Mouse (Mus musculus) lung, postnatal 0 days (tissue): ENCODE measurements at regions not wholly inside any gene's neighbourhood (a gene's known extent, or its start where the extent isn't known, plus 50 kb on each side); places are given as distances from the start of the nearest gene placed in this dataset.
"Not testable (repeated sequence)": the region's sequence is repeated elsewhere in the genome, so short reads cannot be mapped to it uniquely, and the experiment has no call there.

ENCODE experiments used
- ATAC-seq: fragments of 200-750 bp; cut with Nextera tagmentation; 2 replicates; pipeline ENCODE4 v1.8.0; 2017; ENCODE audit warnings: moderate library complexity
- DNase-seq: peaks from one replicate; pipeline ENCODE4 v3.0.0-alpha.2; 2016; ENCODE audit warnings: low spot score
- H3K27ac ChIP-seq: fragments of 300-500 bp; sonication (generic); 2 replicates; pipeline ENCODE4 v1.5.1; 2014; ENCODE audit warnings: antibody characterized with exemption, mild to moderate bottlenecking, low read length, mixed read lengths
- H3K27me3 ChIP-seq: fragments of 300-500 bp; sonication (generic); replicated peaks from 2 replicates; pipeline ENCODE4 v1.6.1; 2014; ENCODE audit warnings: low read length, mixed read lengths; ENCODE audit not compliant: insufficient read depth
- H3K36me3 ChIP-seq: fragments of 300-500 bp; sonication (generic); 2 replicates; pipeline ENCODE4 v1.6.1; 2014; ENCODE audit warnings: low read length, mixed read lengths; ENCODE audit not compliant: insufficient read depth
- H3K4me1 ChIP-seq: fragments of 300-500 bp; sonication (generic); 2 replicates; pipeline ENCODE4 v1.6.1; 2014; ENCODE audit warnings: antibody characterized with exemption, low read depth, low read length, mixed read lengths; ENCODE audit not compliant: insufficient read depth
- H3K4me2 ChIP-seq: fragments of 300-500 bp; sonication (generic); replicated peaks from 2 replicates; pipeline ENCODE4 v1.6.1; 2014; ENCODE audit warnings: low read depth, mild to moderate bottlenecking, low read length, moderate library complexity, mixed read lengths
- H3K4me3 ChIP-seq: fragments of 300-500 bp; sonication (generic); 2 replicates; pipeline ENCODE4 v1.5.1; 2014; ENCODE audit warnings: low read depth, low read length
- H3K9ac ChIP-seq: fragments of 300-500 bp; sonication (generic); replicated peaks from 2 replicates; pipeline ENCODE4 v1.6.1; 2014; ENCODE audit warnings: low read depth, mild to moderate bottlenecking
- H3K9me3 ChIP-seq: fragments of 300-500 bp; sonication (generic); 2 replicates; pipeline ENCODE4 v1.6.1; 2016; ENCODE audit warnings: low read length, mixed read lengths
- CTCF ChIP-seq: IDR thresholded peaks from 2 replicates; pipeline ENCODE4 v1.5.1; 2016; ENCODE audit warnings: antibody characterized with exemption, mild to moderate bottlenecking
- WGBS: fragments of 180-500 bp; shearing (Covaris S2); extraction: QIAGEN DNeasy Blood & Tissue Kit; methylation state at CpG from one replicate; pipeline ENCODE4 v1.1.7; 2014; 5-methylcytosine and 5-hydroxymethylcytosine counted together

DNA sequence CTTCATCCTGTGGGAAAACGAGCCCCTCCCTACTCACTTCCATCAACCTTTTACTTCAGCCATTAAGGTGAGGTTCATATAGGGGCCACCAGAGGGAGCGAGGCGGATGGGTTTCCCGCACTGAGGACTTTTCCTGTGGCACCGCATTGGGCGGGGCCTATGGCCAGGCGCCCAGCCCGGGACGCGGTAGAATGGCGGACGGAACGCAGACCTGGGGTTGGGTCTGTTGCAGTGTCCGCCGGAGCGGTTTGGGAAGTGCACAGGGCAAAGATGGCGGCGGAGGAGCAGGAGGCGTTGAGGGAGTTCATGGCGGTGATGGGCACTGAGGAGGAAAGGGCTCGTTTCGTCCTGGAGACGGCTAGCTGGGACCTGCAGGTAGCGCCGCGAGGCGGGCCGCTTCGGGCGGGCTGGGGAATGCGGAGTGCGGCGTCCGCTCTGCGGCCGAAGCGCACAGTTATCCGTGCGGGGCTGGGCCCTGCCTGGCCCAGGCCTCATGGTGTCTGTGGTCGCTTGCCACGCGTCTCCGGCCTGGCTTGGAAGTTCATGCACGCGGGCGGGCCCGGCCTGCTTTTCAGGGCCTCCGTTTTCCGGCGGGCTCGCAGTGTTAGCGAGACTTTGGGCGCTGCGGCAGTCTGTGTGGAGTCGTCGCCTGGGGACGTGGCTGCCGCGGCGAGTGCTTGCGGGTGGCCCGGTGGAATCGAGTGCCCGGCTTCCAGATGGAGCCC is 64.5 kb upstream of the Gm21119 start:
- peak overlapping the region; percentile 62 for H3K4me3 ChIP-seq
- peak; percentile 100 for ATAC-seq
- WGBS, result 7% methylated on average over 55 of the region's 64 CpGs
- H3K27ac ChIP-seq, result peak overlapping the region; percentile 76; the same call in 1 of the 2 replicates
- peak; percentile 62 for TF ChIP-seq CTCF
- peak overlapping the region; percentile 78 for H3K9ac ChIP-seq
- not testable (repeated sequence) for H3K9me3 ChIP-seq, H3K4me1 ChIP-seq, DNase-seq, H3K36me3 ChIP-seq, H3K27me3 ChIP-seq
- H3K4me2 ChIP-seq, result peak overlapping the region; percentile 63

DNA sequence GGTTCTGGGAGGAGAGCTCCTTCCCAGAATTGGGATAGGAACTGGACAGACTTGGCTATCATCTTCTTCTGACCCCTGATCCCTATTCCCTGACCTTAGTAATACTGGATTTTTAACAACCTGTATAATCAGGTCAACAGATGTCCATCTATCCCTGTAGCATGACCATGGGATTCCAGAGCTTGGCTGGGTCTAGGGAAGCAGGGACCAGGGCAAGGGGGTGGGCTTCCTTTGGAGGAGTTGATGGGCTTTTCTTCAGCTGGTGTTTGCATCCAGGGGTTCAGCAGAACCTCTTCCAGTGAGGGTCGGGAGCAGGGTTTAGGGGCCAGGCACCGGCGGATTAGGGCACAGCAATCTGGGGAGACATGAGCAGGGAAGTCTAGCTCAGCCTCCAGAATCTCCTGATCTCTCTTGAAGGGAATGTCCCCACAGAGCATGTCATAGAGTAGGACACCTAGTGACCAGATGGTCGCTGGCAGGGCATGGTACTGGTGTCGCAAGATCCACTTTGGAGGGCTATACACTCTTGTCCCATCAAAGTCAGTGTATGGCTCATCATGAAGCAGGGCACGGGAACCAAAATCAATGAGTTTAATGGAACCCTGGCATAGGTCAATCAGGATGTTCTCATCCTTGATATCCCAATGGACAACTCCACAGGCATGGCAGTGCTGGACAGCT is 58.1 kb upstream of the Gm21119 start:
- not testable (repeated sequence) for H3K36me3 ChIP-seq, H3K4me3 ChIP-seq, H3K9ac ChIP-seq, H3K4me2 ChIP-seq, DNase-seq, H3K9me3 ChIP-seq, H3K27ac ChIP-seq, H3K4me1 ChIP-seq, H3K27me3 ChIP-seq
- ATAC-seq, result peak; percentile 12
- WGBS, result no CpG with 5 or more reads among the region's 6 CpGs

DNA sequence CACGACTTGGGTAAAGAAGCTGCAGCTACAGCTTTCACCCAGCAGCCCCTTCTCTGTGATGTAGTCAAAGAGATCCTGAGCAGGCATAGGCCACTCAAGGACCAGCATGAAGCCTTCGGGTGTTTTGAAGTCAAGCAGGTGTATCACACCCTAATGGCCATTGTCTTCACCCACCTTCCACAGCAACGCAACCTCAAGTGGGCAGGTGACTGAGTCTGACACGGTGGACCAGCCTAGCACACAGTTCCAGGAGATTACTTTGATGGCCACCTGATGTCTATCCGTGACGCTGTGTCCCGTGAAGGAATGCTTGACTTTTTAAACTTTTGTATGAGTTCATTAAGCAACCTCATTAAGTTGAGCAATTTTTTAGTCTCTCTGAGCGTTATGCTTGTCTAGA is 57.5 kb upstream of the Gm21119 start:
- DNase-seq (peak; percentile 3), ATAC-seq (peak; percentile 68)
- not testable (repeated sequence) for H3K27ac ChIP-seq, H3K36me3 ChIP-seq, H3K4me1 ChIP-seq, H3K4me3 ChIP-seq, H3K27me3 ChIP-seq, H3K9me3 ChIP-seq, H3K9ac ChIP-seq
- WGBS, result 80% methylated on average over 7 of the region's 8 CpGs
- peak overlapping the region; percentile 27 for H3K4me2 ChIP-seq

DNA sequence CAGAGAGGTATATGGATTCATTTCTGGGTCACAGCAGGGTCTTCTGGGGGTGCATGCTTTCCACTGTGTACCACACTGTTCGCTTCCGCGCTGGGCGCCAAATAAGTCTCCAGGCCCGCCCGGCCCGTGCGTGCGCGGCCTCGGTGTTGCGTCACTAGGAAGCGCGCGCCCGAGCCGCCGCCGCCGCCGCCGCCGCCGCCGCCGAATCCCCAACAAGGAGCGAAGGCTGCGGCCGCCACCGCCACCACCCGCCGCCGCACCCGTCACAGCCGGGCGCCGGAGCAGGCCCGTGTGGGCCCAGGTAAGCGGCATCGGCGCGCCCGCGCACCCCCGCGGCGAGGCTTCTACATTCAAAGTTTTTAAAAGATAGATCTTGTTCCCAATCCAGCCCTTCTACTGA is 57.1 kb upstream of the Gm21119 start:
- H3K27ac ChIP-seq, H3K27me3 ChIP-seq, H3K9me3 ChIP-seq, DNase-seq, H3K4me3 ChIP-seq, H3K4me1 ChIP-seq, H3K9ac ChIP-seq, H3K36me3 ChIP-seq: not testable (repeated sequence)
- ATAC-seq, result peak; percentile 98
- WGBS, result 64% methylated on average over 26 of the region's 47 CpGs
- H3K4me2 ChIP-seq, result peak overlapping the region; percentile 28
